Mouse (Mus musculus): ENCODE results near the gene Nanog.
"Not testable (repeated sequence)": the region's sequence is repeated elsewhere in the genome, so short reads cannot be mapped to it uniquely, and the experiment has no call there.

The Nanog gene

GRCm38 (mm10) chr6:122707036-122707800, at the start of gene Nanog:
Nanog (plus strand) TSS chr6:122707489.
- no peak for DNase-seq

- DNase-seq: no peak
These were observed 49.7 kb upstream of the Nanog start for GRCm38 (mm10) chr6:122657630-122658029.

GRCm38 (mm10) chr6:122659567-122659966, 47.7 kb upstream of the Nanog start:
- DNase-seq: no peak

- peak; percentile 49 to 66 for DNase-seq
These were observed 46.5 kb upstream of the Nanog start for GRCm38 (mm10) chr6:122660601-122661379.

- DNase-seq: peak in 1 of 2 experiments; percentile 7
These were observed 44.6 kb upstream of the Nanog start for GRCm38 (mm10) chr6:122662551-122663264.

GRCm38 (mm10) chr6:122663596-122664206, 43.6 kb upstream of the Nanog start:
- no peak for DNase-seq

- no peak for DNase-seq
These were observed 41.4 kb upstream of the Nanog start for GRCm38 (mm10) chr6:122665866-122666265.

- DNase-seq: no peak
These were observed 39.6 kb upstream of the Nanog start for GRCm38 (mm10) chr6:122667715-122668114.

- peak in 1 of 2 experiments; percentile 4 for DNase-seq
These were observed 38.5 kb upstream of the Nanog start for GRCm38 (mm10) chr6:122668823-122669222.

GRCm38 (mm10) chr6:122669406-122670200, 37.7 kb upstream of the Nanog start:
- DNase-seq: peak; percentile 99 to 100

- DNase-seq: peak; percentile 18 to 36
These were observed 37.1 kb upstream of the Nanog start for GRCm38 (mm10) chr6:122670201-122670551.

- no peak for DNase-seq
These were observed 36.4 kb upstream of the Nanog start for GRCm38 (mm10) chr6:122670841-122671240.

GRCm38 (mm10) chr6:122672746-122673145, 34.5 kb upstream of the Nanog start:
- DNase-seq: no peak

GRCm38 (mm10) chr6:122682646-122683045, 24.6 kb upstream of the Nanog start:
- DNase-seq: no peak

GRCm38 (mm10) chr6:122686709-122687108, 20.6 kb upstream of the Nanog start:
- DNase-seq: no peak

- DNase-seq: no peak
These were observed 17.8 kb upstream of the Nanog start for GRCm38 (mm10) chr6:122689411-122690055.

GRCm38 (mm10) chr6:122690082-122690481, 17.2 kb upstream of the Nanog start:
- no peak for DNase-seq

- no peak for DNase-seq
These were observed 11.9 kb upstream of the Nanog start for GRCm38 (mm10) chr6:122695398-122695797.

- not testable (repeated sequence) for DNase-seq
These were observed 7.7 kb upstream of the Nanog start for GRCm38 (mm10) chr6:122699628-122700027.

GRCm38 (mm10) chr6:122701816-122702215, 5.5 kb upstream of the Nanog start:
- no peak for DNase-seq

GRCm38 (mm10) chr6:122702480-122703124, 4.7 kb upstream of the Nanog start:
- peak; percentile 7 to 11 for DNase-seq

All from cerebellum, postnatal 36 days (tissue).